Mouse (Mus musculus) megakaryocyte, embryonic 14.5 days (primary cell): ENCODE data around the gene Fbxl7. TPM values are rescaled to one million over a fixed set of nuclear protein-coding genes. Genes with fewer than 3 reads are reported as not detected.

Experiments used
- H3K27me3 ChIP-seq: replicated peaks from 2 replicates; pipeline ENCODE3; 2012; ENCODE audit warnings: inconsistent platforms
- H3K36me3 ChIP-seq: replicated peaks from 2 replicates; pipeline ENCODE3; 2012; ENCODE audit warnings: low read length, inconsistent platforms, mixed read lengths
- H3K4me1 ChIP-seq: 2 replicates; pipeline ENCODE4 v1.6.1; 2012; ENCODE audit warnings: inconsistent platforms
- H3K4me3 ChIP-seq: replicated peaks from 2 replicates; pipeline ENCODE3; 2012; ENCODE audit warnings: moderate library complexity, mild to moderate bottlenecking, inconsistent platforms
- H3K9me3 ChIP-seq: 2 replicates; pipeline ENCODE4 v1.6.1; 2012; ENCODE audit warnings: inconsistent platforms
- FLI1 ChIP-seq: IDR thresholded peaks from 2 replicates; pipeline ENCODE4 v1.6.1; 2012; ENCODE audit warnings: low read length, inconsistent platforms, mixed read lengths
- GATA1 ChIP-seq: IDR thresholded peaks from 3 replicates; pipeline ENCODE4 v1.6.1; 2012; ENCODE audit warnings: mixed read lengths, low read length, inconsistent platforms, borderline replicate concordance
- polyA plus RNA-seq: library from polyadenylated mRNA; stranded (reverse); fragments of >175 nt; gene quantifications from 2 replicates; pipeline ENCODE4 v1.2.3, GENCODE M21; 2012; ENCODE audit warnings: low replicate concordance; ENCODE audit not compliant: insufficient read depth

Gene Fbxl7
- polyA plus RNA-seq, 1 experiment: 0.04 TPM

GRCm38 (mm10) chr15:26880212-26880956 lies 15.0 kb downstream of the Fbxl7 start:
- TF ChIP-seq FLI1 (no peak), GATA1 (no peak)
- H3K27me3 ChIP-seq: no peaks in the 10 kb centered on the region

DNA sequence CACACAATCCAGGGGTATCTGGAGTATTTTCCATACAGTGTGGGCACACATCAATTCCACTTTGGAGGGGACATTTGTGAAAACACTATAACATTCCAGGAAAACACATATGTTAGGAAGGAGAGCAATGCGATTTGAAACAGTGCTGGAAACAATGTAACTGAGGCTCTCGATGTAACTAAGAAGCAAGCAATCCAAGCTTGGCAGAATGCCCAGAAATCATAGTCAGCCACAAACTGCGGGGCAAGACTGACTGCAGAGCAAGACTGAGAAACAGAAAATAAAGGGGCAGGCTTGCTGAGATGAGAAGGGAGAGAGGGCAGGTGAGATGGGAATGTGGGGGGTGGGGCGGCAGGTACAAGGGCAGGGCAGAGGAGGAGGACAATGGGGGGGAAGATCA lies 19.7 kb downstream of the Fbxl7 start:
- Histone ChIP-seq H3K4me3 (no peak overlapping the region), H3K36me3 (no peaks in the 10 kb centered on the region), H3K27me3 (no peaks in the 10 kb centered on the region), H3K4me1 (no peaks in the 10 kb centered on the region), H3K9me3 (peaks cover 11% of the 10 kb centered on the region; the same call in 1 of the 2 replicates)
- TF ChIP-seq FLI1 (no peak), GATA1 (no peak)

More at GRCm38 (mm10) chr15:26880212-26880956, 15.0 kb downstream of the Fbxl7 start:
- H3K36me3 ChIP-seq: no peaks in the 10 kb centered on the region
- H3K9me3 ChIP-seq: peaks cover 11% of the 10 kb centered on the region; the same call in 1 of the 2 replicates
- H3K4me3 ChIP-seq: no peak overlapping the region
- no peaks in the 10 kb centered on the region for H3K4me1 ChIP-seq

- H3K27me3 ChIP-seq: no peaks in the 10 kb centered on the region
- H3K9me3 ChIP-seq: peaks cover 14% of the 10 kb centered on the region; the same call in 1 of the 2 replicates
- no peaks in the 10 kb centered on the region for H3K36me3 ChIP-seq
- no peaks in the 10 kb centered on the region for H3K4me1 ChIP-seq
- no peak overlapping the region for H3K4me3 ChIP-seq
- TF ChIP-seq GATA1: no peak
- TF ChIP-seq FLI1: no peak
These were observed 23.1 kb downstream of the Fbxl7 start for GRCm38 (mm10) chr15:26872234-26872633.

DNA sequence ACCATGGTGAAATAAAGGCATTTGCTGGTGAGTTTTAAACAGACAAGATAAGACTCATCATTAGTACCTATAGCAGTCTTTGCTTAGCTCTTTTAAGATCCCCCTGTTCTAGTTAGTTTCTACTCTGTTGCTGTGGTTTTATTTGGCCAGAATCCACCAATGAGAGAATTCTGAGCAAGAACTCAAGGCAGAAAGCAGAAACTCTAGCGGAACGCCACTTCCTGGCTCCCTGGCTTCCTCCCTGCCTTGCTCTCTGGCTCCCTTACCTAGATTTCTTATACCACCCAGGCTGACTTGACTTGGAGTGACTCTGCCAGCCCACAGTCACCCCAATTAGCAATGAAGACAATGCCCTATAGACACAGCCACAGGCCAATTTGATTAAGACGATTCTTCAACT lies 26.2 kb downstream of the Fbxl7 start:
- TF ChIP-seq FLI1 (no peak), GATA1 (no peak)

GRCm38 (mm10) chr15:26867521-26867920 lies 27.9 kb downstream of the Fbxl7 start:
- H3K4me1 ChIP-seq: no peaks in the 10 kb centered on the region
- H3K36me3 ChIP-seq: no peaks in the 10 kb centered on the region
- peaks cover 11% of the 10 kb centered on the region; the same call in 1 of the 2 replicates for H3K9me3 ChIP-seq
- no peaks in the 10 kb centered on the region for H3K27me3 ChIP-seq
- no peak overlapping the region for H3K4me3 ChIP-seq
- TF ChIP-seq GATA1: no peak
- no peak for TF ChIP-seq FLI1

More for the DNA sequence above, 26.2 kb downstream of the Fbxl7 start:
- Histone ChIP-seq H3K4me3 (no peak overlapping the region), H3K36me3 (no peaks in the 10 kb centered on the region), H3K9me3 (peaks cover 11% of the 10 kb centered on the region; the same call in 1 of the 2 replicates), H3K27me3 (no peaks in the 10 kb centered on the region), H3K4me1 (no peaks in the 10 kb centered on the region)

GRCm38 (mm10) chr15:26862173-26862572 lies 33.2 kb downstream of the Fbxl7 start:
- no peaks in the 10 kb centered on the region for H3K27me3 ChIP-seq
- no peaks in the 10 kb centered on the region for H3K4me1 ChIP-seq
- TF ChIP-seq FLI1 (no peak), GATA1 (no peak)
- no peaks in the 10 kb centered on the region for H3K9me3 ChIP-seq
- no peaks in the 10 kb centered on the region for H3K36me3 ChIP-seq
- H3K4me3 ChIP-seq: no peak overlapping the region

DNA sequence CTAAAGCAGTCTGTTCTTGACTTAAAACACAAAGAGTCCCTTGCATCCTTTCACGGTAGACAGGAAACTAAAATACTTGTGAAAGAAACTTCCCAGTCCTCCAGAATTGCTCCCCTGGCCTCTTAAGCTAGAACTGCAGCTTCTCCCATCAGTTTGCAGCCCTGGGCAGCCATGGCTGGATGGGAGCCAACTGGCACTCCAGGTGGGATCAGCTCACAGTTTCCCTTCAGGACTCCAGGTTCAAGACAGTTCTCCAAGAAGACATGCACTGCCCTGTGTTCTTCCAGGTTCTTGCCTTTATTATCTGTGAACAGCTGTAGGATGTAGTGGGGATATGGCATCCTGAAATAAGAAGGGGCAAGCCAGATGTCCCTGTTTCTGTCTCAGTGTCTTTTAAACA lies 45.8 kb downstream of the Fbxl7 start:
- TF ChIP-seq GATA1 (no peak), FLI1 (no peak)
- Histone ChIP-seq H3K36me3 (no peaks in the 10 kb centered on the region), H3K4me1 (no peaks in the 10 kb centered on the region), H3K9me3 (peaks cover 24% of the 10 kb centered on the region), H3K27me3 (no peaks in the 10 kb centered on the region), H3K4me3 (no peak overlapping the region)

GRCm38 (mm10) chr15:26842216-26842615 lies 53.2 kb downstream of the Fbxl7 start:
- no peaks in the 10 kb centered on the region for H3K27me3 ChIP-seq
- TF ChIP-seq GATA1 (no peak), FLI1 (no peak)
- no peaks in the 10 kb centered on the region for H3K36me3 ChIP-seq
- no peaks in the 10 kb centered on the region for H3K4me1 ChIP-seq
- H3K9me3 ChIP-seq: peaks cover 8% of the 10 kb centered on the region
- no peak overlapping the region for H3K4me3 ChIP-seq

- H3K27me3 ChIP-seq: no peaks in the 10 kb centered on the region
- no peak overlapping the region for H3K4me3 ChIP-seq
- TF ChIP-seq FLI1: no peak
- no peak for TF ChIP-seq GATA1
- H3K4me1 ChIP-seq: no peaks in the 10 kb centered on the region
- no peaks in the 10 kb centered on the region; the same call in 1 of the 2 replicates for H3K9me3 ChIP-seq
- H3K36me3 ChIP-seq: no peaks in the 10 kb centered on the region
These were observed 57.0 kb downstream of the Fbxl7 start for GRCm38 (mm10) chr15:26838386-26838785.

GRCm38 (mm10) chr15:26837200-26837599 lies 58.2 kb downstream of the Fbxl7 start:
- TF ChIP-seq GATA1 (no peak), FLI1 (no peak)
- H3K4me1 ChIP-seq: no peaks in the 10 kb centered on the region
- H3K27me3 ChIP-seq: no peaks in the 10 kb centered on the region

GRCm38 (mm10) chr15:26834415-26834814 lies 61.0 kb downstream of the Fbxl7 start:
- no peaks in the 10 kb centered on the region; the same call in 1 of the 2 replicates for H3K9me3 ChIP-seq
- H3K4me3 ChIP-seq: no peak overlapping the region
- H3K4me1 ChIP-seq: no peaks in the 10 kb centered on the region
- H3K27me3 ChIP-seq: no peaks in the 10 kb centered on the region
- TF ChIP-seq GATA1 (no peak), FLI1 (no peak)
- H3K36me3 ChIP-seq: no peaks in the 10 kb centered on the region

More at GRCm38 (mm10) chr15:26837200-26837599, 58.2 kb downstream of the Fbxl7 start:
- Histone ChIP-seq H3K9me3 (no peaks in the 10 kb centered on the region; the same call in 1 of the 2 replicates), H3K4me3 (no peak overlapping the region), H3K36me3 (no peaks in the 10 kb centered on the region)
